Mouse (Mus musculus) stomach, postnatal 0 days (tissue): ENCODE measurements around the gene Vcl.

Source experiments
- CTCF ChIP-seq: IDR thresholded peaks from 2 replicates; pipeline ENCODE4 v1.5.1; 2016; ENCODE audit warnings: antibody characterized with exemption, low read depth, mild to moderate bottlenecking, moderate library complexity
- EP300 ChIP-seq: optimal IDR thresholded peaks from 2 replicates; pipeline ENCODE3; 2016; ENCODE audit warnings: antibody characterized with exemption

DNA sequence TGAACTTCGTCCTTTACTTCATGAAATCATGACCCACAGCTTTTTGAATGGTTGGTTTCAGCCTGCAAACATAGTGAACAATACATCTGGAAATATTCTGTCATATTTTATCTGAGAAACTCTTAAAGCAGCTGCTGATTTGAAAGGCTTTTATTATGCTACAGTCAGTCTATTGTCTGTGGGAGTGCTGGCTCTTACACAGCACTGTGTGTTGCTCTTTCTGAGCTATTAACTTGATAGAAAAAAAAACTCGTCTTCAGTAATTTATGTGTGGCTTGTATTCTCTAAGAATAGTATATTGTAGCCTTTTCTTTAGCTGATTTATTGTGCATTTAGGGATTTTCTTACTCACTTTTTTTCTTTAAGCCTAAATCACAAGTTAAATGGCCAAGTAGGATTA is 35.1 kb downstream of the Vcl start:
- TF ChIP-seq EP300 (no peak), CTCF (no peak)
